Mouse (Mus musculus) 3134 (cell line): ENCODE data around the gene Pip4k2c.

Experiments used
- DNase-seq: peaks from one replicate; pipeline ENCODE4 v3.0.0-alpha.2; 2011; ENCODE audit warnings: low spot score; ENCODE audit not compliant: insufficient read length; ENCODE audit errors: extremely low read depth

The Pip4k2c gene

DNA sequence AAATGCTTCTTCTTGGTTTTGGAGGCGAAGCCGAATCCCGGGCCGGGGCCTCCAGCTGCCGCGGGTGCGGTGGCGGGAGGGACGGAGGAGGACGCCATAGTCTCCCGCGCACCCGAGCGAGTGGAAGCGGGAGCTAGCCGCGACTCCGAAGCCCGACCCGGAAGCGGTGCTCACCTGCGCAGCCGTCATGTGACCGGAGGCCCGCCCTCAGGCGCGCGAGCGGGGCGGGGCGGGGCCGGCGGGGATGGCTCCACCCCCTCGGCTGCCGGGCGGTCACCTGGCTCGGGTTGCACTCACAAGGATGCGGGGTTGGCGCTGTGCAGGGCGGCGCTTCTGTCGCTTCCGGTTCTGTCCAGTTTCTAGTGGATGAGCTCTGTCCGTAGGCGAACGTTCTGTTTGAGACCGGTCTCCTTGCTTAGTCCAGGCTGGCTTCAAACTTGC, at the start of gene Pip4k2c:
Gene Pip4k2c (minus strand): TSS at position 172 of the 441 bp plus-strand sequence.
- peak; percentile 94 for DNase-seq

DNA sequence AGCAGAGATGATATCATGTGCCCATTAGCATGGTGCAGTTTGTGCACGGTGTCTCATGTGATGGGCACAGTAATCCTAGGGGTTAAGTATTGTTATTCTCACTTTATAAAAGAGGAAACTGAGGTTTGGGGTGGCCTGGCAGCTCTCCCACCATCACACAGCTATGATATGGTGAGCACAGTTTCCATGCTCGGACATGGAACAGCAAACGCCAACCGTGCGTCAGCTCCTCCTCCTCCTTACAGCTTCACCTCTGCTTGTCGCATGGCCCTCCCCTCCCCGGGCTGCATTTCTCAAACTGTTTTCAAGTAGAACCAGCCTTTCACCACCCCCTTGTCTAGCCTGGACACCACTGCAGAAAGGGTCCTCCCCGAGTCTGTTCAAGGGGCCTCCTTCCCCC, 47.1 kb upstream of the Pip4k2c start:
- DNase-seq: no peak

DNA sequence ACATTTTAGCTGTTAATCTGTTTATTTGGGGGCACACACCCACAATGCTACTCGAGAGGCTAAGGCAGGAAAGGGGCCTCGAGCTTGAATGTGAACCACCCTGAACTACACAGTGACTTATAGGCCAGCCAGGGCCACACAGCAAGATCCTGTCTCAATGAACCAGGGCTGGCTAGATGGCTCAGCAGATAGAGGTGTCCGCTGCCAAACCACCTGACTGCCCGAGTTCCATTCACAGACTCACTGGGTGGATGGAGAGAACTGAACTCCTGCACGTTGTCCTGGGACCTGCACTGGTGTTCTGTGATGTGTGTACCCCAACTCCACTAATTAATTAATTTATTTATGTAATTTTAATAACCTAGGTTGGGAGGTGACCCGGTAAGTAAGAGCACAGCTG, 46.4 kb upstream of the Pip4k2c start:
- DNase-seq: no peak

DNA sequence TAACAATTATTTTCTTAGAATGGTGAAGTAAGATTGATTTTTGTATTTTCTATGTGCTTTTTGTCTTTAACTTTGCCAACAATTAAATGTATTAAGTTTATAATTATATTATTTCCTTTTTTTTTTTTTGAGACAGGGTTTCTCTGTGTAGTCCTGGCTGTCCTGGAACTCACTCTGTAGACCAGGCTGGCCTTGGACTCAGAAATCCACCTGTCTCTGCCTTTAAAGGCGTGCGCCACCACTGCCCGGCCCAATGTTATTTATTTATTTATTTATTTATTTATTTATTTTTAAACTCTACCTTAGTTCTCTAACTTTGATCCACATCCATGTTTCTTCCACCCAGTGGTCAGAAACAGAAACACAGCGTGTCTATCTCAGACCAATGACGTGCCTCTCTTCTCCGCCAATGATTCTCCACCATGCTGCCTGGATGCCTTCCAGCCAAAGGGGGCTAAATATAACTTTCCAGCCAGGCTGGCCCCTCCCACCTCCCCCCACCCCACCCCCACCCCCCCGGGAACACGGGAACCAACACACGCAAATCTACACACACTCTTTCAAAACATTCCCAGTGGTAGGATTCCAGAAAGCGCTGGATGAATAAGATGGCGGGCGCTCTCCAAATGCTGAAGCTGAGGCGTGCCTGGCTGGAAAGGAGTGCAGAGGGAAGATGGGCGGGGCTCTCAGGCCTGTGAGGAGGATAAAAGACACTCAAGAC, 44.4 kb upstream of the Pip4k2c start:
- DNase-seq: no peak

DNA sequence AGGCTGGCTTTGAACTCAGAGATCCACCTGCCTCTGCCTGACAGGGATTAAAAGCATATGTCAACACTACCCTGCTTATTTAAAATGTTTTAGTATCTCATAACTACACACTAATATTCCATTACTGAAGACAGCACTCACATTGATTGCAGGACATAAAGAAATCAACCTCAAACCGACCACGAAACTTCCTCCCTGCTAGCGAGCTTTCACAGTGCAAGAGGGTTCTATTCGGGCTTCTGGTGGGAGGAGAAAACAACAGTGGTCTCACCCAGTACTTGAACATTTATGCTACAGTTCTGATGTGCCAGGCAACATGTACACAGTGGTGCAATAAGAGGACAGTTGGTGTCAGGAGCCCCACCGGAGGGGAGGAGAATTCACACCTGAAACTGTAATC, 39.4 kb upstream of the Pip4k2c start:
- DNase-seq: no peak

DNA sequence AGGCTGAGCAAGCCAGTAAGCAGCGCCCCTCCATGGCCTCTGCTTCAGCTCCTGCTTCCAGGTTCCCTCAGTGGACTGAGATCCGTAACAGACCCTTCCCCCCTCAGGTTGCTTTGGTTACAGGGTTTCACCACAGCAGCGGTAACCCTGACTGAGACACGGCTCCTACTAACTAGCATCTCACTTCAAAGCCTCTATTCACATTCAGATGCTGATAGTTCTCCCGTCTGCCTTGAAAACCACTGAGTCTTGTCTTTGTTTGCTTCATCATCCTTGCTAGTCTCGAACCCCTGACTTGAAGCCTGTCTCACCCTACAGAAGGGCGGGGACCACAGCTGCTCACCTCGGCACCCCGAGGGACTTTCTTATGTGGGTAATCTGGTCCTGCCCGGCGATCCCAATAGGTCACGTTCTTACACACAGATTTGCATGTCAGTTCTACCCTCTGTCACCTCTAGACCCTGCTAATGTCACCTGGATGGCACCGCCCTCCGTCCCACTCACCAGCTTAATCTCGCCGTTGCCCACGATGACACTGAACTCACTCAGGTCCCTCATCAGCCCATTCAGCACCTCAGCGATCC, 26.9 kb upstream of the Pip4k2c start:
- no peak for DNase-seq

DNA sequence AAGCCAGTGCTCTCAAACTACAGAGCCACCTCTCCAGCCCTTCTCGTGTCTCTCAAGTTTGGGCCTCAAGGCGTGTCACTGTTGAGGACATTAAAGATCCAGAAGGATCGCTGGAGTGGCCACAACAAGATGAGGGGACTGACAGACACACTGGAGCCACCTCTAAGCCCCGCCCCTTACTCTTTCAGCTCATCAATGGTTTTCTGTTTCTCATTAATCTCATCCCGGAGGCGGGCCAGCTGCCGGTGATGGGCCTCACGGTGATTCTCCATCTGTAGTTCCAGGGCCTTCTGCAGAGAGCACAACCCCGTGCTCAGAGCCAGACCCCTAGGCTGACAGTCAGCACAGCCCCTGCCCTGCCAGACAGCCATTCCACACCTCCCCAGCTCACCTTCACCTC, 25.2 kb upstream of the Pip4k2c start:
- no peak for DNase-seq

DNA sequence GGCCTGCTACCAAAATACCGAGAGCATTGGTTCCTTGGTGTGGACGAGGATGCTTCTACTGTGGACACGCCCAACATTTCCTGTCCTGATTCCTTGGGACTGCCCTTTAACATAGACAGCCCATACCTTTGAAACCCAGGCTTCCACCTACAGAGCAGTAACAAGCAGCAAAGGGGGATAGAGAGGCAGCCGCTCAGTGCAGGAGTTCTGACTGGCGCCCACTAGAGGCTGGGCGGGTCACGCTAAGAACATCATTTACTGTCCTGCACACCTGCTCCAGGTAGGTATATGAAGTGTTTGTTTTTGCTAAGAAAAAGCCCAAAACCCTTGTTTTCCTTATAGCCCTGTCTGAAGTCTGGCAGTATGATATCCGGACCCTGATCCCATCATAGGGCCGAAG, 21.8 kb upstream of the Pip4k2c start:
- no peak for DNase-seq

DNA sequence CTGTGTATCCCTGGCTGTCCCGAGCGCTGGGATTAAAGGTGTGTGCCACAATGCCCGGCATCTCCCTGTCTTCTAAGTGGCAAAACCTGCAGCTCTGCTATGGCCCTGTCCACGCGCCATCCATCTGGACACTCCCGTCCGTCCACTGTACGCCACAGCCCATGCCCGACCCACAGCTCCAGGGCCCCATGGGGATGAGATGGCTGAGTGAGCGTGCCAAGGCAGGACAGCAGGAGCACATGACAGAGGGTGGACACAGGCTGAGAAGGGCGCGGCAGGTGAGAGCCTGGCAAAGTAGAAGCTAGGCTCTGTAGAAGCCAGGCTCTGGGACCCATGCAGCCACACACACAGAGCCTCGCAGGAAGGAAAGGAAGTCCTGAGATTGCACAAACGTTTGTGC, 20.4 kb upstream of the Pip4k2c start:
- no peak for DNase-seq

DNA sequence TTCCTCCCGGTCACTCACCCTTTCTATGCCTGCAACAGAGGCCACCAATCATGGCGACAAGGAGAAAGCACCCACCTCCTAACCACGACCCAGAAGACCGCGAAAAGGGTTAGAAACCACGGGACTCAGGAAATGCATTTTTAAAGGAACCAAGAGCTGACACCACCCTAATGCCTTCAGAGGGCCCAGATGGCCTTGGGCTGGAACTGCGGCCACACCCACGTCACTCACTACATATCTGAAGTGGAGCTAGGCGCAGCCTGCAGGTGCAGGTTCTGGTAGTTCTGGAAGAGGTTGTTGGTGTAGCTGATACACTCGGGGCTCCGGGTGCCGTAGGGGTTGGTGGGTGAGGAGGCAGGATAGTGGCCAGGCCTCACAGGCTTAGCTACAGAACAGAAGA, 19.3 kb upstream of the Pip4k2c start:
- DNase-seq: no peak

DNA sequence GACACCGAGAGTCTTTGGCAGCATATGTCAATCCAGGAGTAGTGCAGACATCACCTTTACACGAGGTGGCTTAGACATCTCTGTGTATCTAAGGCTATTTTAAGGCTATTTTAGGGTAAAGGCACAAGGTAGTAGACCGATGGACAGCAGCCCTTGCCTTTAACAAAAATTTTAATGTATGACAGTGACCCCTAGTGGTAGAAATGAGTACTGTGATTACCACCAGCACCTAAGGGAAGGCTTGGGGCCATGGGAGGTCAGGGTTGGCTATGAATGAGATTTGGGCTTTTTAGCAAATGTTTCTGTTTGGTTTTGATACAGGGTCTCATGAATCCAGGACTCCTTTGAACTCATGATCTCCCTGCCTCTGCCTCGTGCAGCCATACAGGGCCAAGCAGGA, 17.5 kb upstream of the Pip4k2c start:
- DNase-seq: no peak

DNA sequence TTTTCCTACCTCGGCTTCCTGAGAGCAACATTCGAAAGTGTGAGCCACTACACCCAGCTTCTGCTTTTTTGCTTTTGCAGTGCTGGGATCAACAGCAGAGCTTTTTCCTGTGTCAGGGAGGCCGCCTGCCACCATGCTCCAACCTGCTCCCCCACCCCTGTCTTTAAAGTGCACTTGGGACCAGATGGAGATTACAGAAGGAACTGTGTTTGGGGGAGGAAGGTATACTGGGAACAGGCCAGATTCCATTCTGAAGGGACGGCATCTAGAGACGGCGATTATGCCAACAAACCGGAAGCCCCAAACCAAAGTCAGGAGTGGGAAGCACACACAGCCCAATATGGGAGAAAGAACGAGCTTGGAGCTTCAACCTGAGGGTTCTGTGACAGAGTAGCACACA, 15.8 kb upstream of the Pip4k2c start:
- no peak for DNase-seq

DNA sequence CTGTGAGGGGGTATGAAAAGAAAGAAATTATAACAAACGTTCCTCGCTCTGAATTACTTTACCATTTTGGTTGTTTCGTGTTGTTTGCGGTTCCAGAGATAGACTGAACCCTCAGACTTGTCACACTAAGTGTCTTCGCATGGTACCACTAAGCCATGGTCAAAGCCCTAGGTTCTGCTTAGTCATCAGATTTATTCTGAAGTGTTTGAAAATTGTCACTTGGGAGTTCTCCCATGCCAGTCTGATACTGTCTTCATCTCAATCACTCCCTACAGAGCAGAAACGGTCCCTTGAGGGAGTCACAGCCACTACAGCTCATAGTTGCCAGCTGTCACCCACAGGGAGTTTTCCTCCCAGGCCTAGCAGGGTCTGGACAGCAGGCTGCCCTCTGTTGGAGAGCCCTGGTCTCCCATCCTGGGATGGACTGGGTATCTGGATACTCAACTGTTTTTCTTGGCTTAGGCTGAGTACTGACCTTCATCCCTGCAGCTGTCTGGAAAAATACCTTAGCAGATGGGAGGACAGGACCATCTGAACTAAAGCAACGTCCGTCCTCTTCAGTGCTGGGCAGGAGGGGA, 15.0 kb upstream of the Pip4k2c start:
- DNase-seq: no peak

DNA sequence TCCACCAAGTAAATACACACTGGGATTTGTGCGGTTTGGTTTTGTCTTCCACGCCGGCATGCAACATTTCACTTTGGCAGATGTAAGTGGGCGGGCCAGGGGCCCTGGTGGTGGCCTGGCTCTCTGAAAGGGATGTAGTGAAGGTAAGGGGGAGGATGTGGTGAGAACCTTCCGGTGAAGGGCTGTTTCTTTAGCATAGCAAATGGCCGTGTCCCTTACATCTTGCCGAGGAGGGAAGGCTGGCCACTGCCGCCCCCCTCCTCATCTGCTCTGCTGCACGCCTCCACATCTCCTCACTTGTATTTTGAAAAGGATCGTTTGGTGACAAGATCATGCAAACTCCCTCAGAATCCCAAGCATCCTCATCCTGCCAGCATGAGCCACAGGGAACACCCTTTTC, 14.3 kb upstream of the Pip4k2c start:
- no peak for DNase-seq

DNA sequence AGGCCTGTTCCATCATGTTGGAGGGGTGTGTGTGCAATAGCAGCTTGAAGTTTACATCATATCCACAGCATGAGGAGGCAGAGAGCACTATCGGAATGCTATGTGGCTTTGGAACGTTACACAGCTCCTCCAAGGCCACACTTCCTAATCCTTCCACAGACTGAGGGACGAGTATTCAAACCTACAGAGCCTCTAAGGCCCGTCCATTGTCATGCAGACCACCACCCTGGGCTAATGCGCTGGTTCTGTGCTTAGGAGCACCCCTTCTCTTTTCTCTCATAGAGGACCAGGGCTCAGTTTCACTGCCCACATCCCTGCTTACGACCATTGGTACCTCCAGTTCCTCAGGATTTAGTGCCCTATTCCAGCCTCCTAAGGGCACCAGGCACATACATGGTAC, 13.8 kb upstream of the Pip4k2c start:
- no peak for DNase-seq

DNA sequence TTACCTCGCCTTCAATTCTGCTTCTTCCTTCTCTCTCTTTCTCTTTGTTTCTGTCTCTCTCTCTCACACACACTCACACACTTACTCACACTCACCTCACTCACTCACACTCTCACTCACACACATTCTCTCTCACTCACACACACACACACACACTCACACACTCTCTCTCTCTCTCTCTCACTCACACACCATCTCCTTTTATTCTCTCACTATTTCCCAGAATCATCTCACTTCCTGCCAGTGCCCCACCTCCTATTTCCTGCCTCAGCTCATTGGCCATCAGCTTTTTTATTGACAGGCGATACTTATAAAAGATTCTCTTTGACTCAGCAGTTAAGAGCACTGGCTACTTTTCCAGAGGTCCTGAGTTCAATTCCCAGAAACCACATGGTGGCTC, 7.0 kb upstream of the Pip4k2c start:
- no peak for DNase-seq

DNA sequence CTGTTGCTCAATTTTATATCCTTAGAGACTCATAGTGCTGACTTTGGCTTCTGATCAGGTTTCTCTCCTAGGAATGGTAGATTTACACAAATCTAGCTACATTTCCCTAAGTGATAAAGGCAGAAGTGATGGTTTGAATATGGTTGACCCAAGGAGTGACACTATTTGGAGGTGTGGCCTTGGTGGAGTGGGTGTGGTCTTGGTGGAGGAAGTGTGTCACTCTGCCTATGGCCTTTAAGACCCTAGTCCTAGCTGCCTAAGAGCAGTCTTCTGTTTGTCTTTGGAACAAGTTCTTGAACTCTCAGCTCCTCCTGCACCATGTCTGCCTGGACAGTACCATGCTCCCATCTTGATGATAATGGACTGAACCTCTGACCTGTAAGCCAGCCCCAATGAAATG, 5.8 kb upstream of the Pip4k2c start:
- no peak for DNase-seq

DNA sequence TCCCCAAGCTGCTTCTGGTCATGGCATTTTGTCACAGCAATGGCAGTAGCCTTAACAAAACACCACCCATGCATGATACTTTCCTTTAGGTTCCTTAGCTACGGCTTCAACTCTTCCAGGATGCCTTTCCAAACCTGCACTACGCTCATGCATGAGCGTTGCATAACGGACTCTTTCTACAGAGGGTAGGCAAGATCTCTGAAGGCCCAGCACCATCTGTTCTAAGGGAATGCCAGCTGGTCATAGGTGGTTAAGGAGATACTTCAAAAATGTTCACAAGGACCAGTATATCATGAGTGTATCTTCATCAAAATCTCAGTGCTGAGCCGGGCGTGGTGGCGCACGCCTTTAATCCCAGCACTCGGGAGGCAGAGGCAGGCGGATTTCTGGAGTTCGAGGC, 5.1 kb upstream of the Pip4k2c start:
- DNase-seq: no peak

DNA sequence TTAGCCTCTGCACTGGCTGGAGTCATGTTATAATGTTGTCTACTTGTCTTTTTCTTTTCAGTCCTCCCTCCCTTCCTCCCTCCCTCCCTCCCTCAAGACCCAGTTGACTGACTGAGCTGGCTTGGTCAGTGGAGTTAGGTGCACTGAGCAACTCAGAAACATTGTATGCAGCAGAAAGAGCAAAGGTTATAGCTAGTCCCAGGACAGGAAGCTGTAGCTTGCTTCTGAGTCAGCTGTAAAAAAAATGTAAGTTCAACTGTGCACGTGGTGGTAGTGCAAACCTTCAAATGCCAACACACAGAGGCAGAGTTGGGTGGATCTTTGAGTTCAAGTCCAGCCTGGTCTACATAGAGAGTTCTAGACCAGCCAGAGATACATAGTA, 3.0 kb upstream of the Pip4k2c start:
- no peak for DNase-seq

DNA sequence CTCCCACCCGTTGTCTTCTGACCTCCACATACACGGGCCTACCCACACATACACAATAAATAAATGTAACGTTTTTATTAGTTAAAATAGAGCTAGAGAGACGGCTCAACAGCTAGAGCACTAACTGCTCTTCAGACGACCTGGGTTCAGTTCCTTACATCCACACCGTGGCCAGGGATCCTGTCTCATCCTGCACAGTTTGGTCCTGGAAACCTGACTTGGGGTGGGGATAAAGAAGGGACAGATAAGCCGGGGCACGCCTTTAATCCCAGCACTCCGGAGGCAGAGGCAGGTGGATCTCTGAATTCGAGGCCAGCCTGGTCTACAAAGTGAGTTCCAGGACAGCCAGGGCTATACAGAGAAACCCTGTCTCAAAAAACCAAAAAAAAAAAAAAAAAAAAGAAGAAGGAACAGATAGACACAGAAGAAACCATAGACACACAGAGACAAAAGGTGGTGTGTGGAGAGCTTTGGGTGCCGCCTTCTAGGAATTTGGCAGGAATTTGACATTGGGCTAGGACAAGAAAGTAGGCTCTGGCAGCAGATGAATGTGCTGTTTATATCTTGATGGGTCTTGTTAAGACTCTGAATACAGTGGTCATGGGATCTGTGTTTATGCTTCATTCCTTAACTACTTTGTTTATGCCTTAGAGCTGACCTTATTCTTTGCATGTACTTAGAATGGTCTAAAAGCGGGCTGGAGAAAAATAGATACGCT, 2.5 kb upstream of the Pip4k2c start:
- no peak for DNase-seq

DNA sequence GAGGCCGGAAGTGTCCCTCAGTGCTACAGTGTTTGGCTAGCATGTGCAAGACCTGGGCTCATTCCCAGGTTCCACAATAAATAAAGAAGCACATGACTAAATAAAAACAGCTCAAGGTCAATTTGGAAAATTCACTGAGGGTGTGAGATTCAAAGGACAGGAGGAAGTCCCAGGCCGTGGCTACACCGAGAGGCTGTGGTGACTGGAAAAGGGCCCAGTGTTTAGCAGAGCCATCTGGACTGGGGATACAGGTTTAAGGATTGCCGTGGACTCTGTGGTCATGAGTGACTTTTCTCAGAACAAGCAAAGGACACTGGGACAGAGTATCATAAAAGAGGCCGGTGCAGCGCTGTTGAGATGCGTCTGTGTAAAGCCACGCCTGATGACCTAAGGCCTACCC, 1.9 kb upstream of the Pip4k2c start:
- no peak for DNase-seq

DNA sequence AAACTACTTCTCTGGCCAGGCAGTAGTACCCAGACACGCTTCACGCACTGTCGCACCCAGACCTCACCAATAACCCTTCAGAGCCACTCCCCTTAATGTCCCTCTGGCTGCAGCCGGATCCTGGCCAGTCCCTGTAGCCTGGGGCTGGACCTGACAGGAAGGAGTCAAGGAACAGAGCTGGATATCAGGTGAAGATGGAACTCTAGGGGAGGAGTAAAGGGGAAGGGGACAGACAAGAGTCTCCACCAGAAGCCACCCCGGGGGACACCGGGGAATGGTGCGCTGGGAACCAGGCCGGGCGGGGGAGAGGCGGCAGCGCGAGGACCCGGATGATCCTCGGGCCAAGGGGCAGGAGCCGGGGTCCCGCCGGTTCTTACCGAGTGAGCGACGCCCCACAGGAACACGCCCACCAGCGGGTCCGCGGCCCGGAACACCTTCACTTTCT, 402 bp downstream of the Pip4k2c start:
- DNase-seq: no peak
